Mouse (Mus musculus) ES-E14 (cell line): ENCODE data around the gene Gm29609.

Source experiments
- HCFC1 ChIP-seq: IDR thresholded peaks from 2 replicates; pipeline ENCODE4 v1.6.1; 2012; ENCODE audit warnings: low read length, inconsistent platforms, borderline replicate concordance; ENCODE audit not compliant: insufficient read depth
- ZC3H11A ChIP-seq: IDR thresholded peaks from 2 replicates; pipeline ENCODE4 v1.6.1; 2012; ENCODE audit warnings: low read depth, mild to moderate bottlenecking, inconsistent platforms, low read length, borderline replicate concordance

GRCm38 (mm10) chr5:31151746-31152145 is 28.0 kb downstream of the Gm29609 start:
- TF ChIP-seq ZC3H11A (no peak), HCFC1 (no peak)
